Mouse (Mus musculus): ENCODE results near the gene 4632433K11Rik.

4632433K11Rik gene

DNA sequence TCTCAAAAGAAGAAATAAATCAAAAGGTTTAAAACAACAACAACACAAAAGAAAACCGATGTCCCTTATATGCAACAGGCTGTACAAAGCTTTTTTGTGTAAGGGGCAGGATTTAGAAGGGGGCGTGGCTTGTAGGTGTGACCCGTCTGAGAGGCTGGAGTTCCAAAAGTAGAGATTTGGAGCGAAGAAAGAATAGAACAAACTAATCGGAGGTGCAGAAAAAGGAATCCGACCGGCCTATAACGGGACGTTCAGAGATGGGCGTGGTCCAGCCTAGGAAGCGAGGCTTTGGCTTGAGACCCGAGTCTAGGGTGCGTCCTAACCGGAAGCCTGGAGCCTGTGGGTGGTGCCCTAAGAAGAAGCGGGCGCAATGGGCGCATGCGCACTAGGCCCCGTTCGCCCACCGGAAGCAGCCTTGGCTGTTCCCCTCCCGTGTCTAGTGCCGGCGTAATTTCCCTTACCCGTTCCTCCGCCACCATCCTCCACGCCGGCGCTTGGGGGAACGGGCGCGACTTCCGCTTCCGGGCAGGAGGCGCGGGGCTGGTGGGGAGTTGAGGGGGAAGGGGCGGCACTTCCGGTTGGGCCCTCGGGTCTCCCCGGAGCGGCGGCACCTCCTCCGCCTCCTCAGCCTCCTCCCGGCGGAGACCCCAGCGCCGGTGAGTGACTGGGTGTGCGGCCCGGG is 13.8 kb upstream of the 4632433K11Rik start, which contains the start of the genes Zfp865 and Ccdc106:
Gene Zfp865, plus strand, starts transcription at position 377 of the 682 bp plus-strand sequence.
Gene Ccdc106, plus strand, starts transcription at position 554 of the 682 bp plus-strand sequence.
- DNase-seq (ENCODE audit: low spot score in 2 of 2): peak; percentile 99

GRCm38 (mm10) chr7:5020685-5021084 is 13.2 kb upstream of the 4632433K11Rik start:
- DNase-seq (ENCODE audit: low spot score in 2 of 2): no peak

GRCm38 (mm10) chr7:5021197-5021596 is 12.7 kb upstream of the 4632433K11Rik start:
- DNase-seq (ENCODE audit: low spot score in 2 of 2): no peak

GRCm38 (mm10) chr7:5029543-5029942 is 4.4 kb upstream of the 4632433K11Rik start:
- no peak for DNase-seq (ENCODE audit: low spot score in 2 of 2)

DNA sequence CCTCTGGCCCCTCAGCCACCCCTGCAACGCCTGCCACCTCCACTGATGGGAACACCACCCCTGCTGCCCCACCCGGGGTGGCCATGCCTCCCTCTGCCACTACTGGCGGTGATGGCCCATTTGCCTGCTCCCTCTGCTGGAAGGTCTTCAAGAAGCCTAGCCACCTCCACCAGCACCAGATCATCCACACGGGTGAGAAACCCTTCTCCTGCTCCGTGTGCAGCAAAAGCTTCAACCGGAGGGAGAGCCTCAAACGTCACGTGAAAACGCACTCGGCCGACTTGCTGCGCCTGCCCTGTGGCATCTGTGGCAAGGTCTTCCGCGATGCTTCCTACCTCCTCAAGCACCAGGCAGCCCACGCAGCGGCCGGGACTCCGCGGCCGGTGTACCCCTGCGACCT is 4.0 kb upstream of the 4632433K11Rik start:
- DNase-seq (ENCODE audit: low spot score in 2 of 2): no peak

DNA sequence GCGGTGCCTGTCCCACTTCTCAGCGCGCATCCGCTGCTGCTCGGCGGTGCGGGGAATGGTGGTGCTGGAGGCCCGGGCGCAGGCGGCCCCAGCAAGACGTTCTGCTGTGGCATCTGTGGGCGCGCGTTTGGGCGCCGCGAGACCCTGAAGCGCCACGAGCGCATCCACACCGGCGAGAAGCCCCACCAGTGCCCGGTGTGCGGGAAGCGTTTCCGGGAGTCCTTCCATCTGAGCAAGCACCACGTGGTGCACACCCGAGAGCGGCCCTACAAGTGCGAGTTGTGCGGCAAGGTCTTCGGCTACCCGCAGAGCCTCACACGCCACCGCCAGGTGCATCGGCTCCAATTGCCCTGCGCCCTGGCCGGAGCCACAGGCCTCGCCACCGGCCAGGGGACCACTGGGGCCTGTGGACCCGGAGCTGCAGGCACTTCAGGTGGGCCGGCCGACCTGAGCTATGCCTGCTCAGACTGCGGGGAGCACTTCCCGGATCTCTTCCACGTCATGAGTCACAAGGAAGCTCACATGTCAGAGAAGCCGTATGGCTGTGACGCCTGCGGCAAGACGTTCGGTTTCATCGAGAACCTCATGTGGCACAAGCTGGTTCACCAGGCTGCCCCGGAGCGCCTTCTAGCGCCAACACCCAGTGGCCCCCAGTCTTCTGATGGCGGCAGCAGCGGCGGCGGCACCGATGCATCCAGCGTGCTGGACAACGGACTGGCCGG is 3.2 kb upstream of the 4632433K11Rik start:
- DNase-seq (ENCODE audit: low spot score in 2 of 2): no peak

GRCm38 (mm10) chr7:5031496-5031895 is 2.4 kb upstream of the 4632433K11Rik start:
- no peak for DNase-seq (ENCODE audit: low spot score in 2 of 2)

- no peak for DNase-seq (ENCODE audit: low spot score in 2 of 2)
Measured at GRCm38 (mm10) chr7:5035628-5036027, 1.7 kb downstream of the 4632433K11Rik start.

- DNase-seq (ENCODE audit: low spot score in 2 of 2): no peak
Measured at GRCm38 (mm10) chr7:5036136-5036535, 2.2 kb downstream of the 4632433K11Rik start.

GRCm38 (mm10) chr7:5037026-5037425 is 3.1 kb downstream of the 4632433K11Rik start:
- DNase-seq (ENCODE audit: low spot score in 2 of 2): no peak

DNA sequence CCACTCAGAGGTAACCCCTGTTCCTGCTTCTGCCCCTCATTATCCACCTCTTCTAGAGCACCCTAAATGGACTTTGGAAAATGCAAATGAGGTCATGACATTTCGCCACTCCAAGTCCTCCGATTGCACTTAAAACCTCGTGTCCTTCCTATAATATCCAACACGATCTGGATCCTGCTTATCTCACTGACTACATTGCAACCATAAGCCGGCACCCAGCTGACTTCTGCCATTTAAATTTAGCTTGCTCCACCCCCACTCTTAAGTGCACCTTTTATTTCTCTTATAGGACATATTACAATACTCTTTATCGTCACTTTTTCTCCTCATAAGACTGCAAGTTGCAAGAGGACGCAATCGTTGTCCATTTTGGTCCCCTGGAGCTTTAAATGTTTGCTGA is 3.5 kb downstream of the 4632433K11Rik start:
- no peak for DNase-seq (ENCODE audit: low spot score in 2 of 2)

DNA sequence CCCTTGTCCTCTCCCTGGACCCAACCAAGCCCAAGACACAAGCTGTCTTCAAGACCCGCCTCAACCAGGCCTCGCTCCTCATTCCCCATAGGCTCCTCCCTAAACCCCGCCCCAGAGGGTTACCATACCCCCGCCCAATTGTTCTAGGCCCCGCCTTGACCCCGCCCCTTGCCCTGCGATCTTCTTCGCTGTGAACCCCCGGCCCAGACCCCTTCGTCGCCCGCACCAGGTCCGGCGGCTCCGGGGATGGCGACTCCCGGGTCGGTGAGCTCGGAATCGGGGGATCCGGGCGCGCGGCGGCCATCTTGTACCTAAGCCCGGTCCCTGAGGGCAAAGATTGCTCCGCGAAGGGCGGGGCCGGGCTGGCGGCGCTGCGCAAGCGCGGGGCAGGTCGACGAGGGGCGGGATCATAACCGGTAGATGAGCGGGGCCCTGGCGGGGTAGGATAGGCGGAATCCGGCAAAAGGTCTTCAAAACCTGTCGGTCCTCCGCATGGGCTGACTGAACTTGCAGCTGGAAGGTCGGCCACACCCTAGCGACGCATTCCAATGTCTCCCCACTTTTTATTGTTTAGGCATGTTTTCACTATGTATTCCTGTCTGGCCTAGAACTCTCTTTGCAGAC is 4.3 kb downstream of the 4632433K11Rik start, which contains the start of gene Zfp784:
Gene Zfp784, minus strand, starts transcription at position 338 of the 624 bp plus-strand sequence.
- DNase-seq (ENCODE audit: low spot score in 2 of 2): peak; percentile 91 to 94

DNA sequence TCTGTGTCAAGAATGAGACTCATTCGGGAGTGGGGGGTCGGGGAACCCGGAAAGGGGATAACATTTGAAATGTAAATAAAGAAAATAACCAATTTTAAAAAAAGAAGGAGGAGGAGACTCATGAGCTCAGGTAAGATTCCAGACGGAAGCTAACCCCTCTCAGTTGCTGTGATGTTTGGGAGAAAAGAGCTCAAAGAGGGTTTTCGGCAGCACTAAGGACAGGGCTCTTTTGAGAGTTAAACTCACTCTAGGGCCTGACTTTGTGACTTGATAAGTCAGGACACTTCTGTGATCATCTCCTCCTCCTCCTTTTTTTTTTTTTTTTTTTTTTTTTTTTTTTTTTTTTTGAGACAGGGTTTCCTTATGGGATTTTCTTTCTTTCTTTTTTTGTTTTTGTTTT is 5.0 kb downstream of the 4632433K11Rik start:
- DNase-seq (ENCODE audit: low spot score in 2 of 2): no peak

DNA sequence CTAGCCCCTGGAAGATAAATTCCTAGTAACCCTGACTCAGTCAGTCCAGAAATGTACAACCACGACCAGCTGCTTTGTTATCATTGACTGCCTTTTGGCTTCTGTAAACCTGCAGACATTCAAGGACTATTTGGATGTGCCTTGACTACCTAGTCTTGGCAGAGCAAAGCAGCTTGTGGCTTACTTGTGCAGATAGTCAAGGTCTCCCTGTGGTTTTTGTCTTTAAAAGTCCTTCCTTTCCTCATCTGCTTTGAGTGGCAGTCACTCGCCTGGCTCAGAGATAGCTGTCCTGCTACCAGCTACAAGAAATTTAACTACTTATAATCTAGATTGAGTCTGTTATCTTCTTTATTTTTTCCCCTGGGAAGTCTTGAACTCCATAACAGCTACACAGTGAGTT is 11.1 kb downstream of the 4632433K11Rik start:
- DNase-seq (ENCODE audit: low spot score in 2 of 2): no peak

DNA sequence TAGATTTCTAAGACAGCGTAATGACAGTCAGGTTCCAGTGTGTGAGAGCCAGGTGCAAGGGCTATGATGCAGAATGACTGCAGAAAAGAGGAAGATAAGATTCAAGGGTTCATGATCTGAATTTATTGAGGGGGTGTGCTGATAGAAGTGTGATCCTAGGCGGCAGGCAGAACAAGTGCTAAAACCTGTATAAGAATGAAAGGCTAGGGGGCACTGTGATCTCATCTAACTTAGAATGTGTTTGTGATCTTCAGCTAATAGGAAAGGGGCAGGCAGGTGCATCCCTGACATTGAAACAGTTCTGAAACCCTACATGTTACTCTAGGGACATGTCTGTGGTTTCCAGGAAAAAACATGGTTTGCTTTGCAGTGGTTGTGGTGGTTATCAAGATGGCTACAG is 12.2 kb downstream of the 4632433K11Rik start:
- DNase-seq (ENCODE audit: low spot score in 2 of 2): no peak

DNA sequence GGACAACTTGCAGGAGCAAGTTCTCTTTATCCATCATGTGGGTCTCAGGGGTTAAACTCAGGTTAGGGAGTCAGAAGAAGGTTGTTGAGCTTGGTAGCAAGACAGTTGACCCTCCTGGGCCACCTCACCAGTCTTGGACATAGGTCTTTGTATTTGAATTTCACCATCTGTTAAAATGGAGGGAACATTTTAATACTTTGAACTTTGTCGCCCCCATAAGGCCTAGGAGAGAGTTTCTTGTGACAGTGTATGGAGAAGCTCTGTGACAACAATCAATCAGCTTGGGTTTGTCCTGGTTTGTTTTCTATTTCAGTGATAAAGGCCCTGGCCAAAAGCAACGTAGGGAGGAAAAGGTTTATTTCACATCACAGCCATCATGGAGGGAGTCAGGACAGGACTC is 13.4 kb downstream of the 4632433K11Rik start:
- DNase-seq (ENCODE audit: low spot score in 2 of 2): peak; percentile 31 to 49

DNA sequence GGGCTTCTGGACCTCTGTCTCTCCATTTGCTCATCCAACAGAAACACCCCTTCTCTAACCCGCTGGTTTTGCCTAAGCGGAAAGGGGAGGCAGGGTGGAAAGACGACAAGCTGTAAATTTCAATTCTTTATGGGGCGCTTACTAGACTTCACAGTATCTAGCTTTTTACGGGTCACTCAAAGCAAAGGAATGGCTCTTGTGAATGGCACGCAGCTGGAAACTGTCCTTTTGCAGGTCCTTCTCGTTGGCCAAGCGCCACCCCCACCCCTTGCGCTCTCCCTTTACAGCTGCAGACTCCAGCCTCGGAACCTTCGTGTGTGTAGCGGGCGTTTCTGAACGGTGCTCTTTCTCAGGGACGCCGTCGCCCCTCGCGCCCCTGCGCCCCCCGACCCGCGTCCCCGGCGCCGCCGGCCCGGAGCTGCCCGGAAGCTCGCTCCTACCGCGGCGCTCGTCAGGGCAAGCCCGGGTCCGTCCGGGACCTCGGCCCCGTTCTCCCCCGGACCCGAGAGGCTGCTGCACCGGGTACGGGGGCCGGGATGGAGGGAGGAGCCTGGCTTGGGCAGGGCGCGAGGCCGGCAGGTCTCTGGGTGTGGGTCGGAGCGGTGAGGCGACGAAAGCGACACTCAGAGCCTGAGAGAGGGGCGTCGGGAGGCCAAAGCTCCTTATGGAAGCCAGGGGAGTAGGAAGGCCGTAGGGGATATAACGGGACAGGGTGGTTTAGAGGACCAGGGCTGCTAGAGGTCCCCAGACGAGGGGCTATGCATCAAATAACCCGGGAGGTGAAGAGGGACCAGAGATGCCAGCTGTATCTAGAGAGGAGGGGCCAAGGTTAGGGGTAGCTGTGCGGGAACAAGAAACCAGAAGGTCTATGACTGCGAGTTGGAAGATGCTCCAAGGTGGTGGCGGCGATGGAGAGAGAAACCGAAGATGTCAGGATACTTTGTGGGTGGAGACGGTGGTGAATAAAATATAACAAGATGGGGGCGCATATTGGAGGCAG is 17.6 kb downstream of the 4632433K11Rik start, which contains the start of gene Zfp580:
Gene Zfp580, plus strand, starts transcription at position 346 of the 1,000 bp plus-strand sequence.
- DNase-seq (ENCODE audit: low spot score in 2 of 2): peak; percentile 44 to 66

- no peak for DNase-seq (ENCODE audit: low spot score in 2 of 2)
Measured at GRCm38 (mm10) chr7:5052438-5052837, 18.5 kb downstream of the 4632433K11Rik start.

GRCm38 (mm10) chr7:5052931-5053343 is 19.0 kb downstream of the 4632433K11Rik start:
- no peak for DNase-seq (ENCODE audit: low spot score in 2 of 2)

DNA sequence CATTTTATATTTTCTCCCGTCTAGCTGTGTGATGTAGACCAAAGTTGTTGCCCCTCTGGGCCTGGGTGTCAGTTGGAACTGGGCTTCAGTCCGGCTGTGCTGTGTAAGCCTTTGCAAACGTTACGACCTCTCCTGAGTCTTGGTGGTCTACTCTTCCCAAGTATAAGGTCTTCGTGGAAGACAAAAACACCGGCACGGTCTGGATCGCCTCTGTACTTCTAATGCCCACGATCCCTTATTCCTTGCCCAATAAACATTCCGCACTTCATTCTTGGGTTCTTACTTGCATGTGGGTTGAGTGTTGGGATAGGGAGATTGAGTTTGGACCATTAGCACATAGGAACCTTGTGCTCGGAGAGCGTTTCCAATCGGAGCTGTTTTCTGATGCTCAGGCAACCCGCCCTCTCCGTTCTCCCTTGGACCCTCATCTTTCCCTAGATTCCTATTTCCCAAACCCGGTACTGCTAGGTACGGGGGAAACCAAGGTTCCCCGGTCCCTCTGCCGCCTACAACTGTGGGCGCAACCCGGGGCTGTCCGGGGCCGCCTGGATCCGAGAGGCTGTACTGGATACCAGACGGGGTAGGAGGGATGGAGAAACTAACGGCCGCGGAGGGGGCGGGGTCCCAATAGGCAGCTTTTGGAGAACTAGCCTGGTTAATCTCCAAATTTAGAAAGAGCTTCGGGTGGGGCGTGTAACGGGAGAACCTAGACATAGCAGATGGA is 19.7 kb downstream of the 4632433K11Rik start:
- DNase-seq (ENCODE audit: low spot score in 2 of 2): no peak
